ENCODE assay signal across 10 mouse cellular contexts in the genomic region with DNA sequence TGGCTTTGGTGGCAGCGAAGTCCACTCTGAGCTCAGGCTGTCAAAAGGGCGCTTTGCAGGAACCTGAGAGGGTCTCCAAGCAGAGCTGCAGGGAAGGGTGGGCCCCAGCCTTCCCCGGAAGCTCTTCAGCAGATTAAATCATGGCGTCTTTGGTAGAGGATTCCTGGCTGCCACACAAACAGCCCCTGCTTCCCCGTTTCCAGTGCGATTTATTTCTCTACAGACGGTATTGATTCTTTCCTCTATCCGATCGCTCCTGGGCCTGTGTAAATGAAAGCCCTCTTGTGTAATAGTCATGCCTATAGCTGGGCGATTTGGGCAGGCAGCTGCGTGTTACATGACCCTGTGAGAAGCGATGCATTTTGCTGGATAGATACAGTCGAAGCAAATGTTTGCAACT.
A peak's percentile ranks its signal among the peaks of the same experiment; 100 is the strongest.
DNase-seq lines count a peak whose midpoint lies in the region; ATAC-seq and TF ChIP-seq lines count a peak whose summit lies in the region.
"Had no signal": no experiment of that assay in that cellular context is flagged by ENCODE, and none has a peak within 500 bp of the region (broad histone marks: within the 10 kb centered on the region; RNA-seq: fewer than 3 reads in every experiment).

No protein-coding gene starts in this region.

- no peaks in the 10 kb centered on the region; the same call in 1 of the 2 replicates for H3K9me3 ChIP-seq in heart, embryonic 11.5 days (replicated peaks; ENCODE audit: control insufficient read depth, low read length)
- no peaks in the 10 kb centered on the region for H3K9me3 ChIP-seq in limb, embryonic 14.5 days (ENCODE audit: control insufficient read depth, low read length)
- no peaks in the 10 kb centered on the region for H3K9me3 ChIP-seq in stomach, embryonic 14.5 days (ENCODE audit: control insufficient read depth, low read depth, low read length)
- H3K9me3 ChIP-seq: megakaryocyte, embryonic 14.5 days had no signal

- no peak for TF ChIP-seq EP300 in heart, adult 2 months (IDR thresholded peaks at IDR 0.05; ENCODE audit: insufficient read depth, low read depth, low read length)

- H3K4me1 ChIP-seq in heart, embryonic 11.5 days (ENCODE audit: control insufficient read depth, insufficient read depth, low read length): peaks cover 6% of the 10 kb centered on the region; the same call in 1 of the 2 replicates
- H3K4me1 ChIP-seq in heart, adult 2 months (ENCODE audit: control insufficient read depth, insufficient read depth, low read length): peaks cover 1% of the 10 kb centered on the region; the same call in 1 of the 2 replicates
- no peaks in the 10 kb centered on the region for H3K4me1 ChIP-seq in limb, embryonic 14.5 days (ENCODE audit: control insufficient read depth, insufficient read depth, low read length)
- H3K4me1 ChIP-seq in stomach, embryonic 14.5 days (ENCODE audit: control insufficient read depth, insufficient read depth, low read length): peaks cover 5% of the 10 kb centered on the region; the same call in 1 of the 2 replicates

- H3K36me3 ChIP-seq in heart, embryonic 11.5 days (ENCODE audit: control insufficient read depth, insufficient read depth, low read length): no peaks in the 10 kb centered on the region
- H3K36me3 ChIP-seq in heart, adult 2 months (ENCODE audit: control insufficient read depth, insufficient read depth, low read length): no peaks in the 10 kb centered on the region
- H3K36me3 ChIP-seq in limb, embryonic 14.5 days (ENCODE audit: control insufficient read depth, insufficient read depth, low read length): no peaks in the 10 kb centered on the region
- H3K36me3 ChIP-seq in stomach, embryonic 14.5 days (ENCODE audit: control insufficient read depth, insufficient read depth, low read length): no peaks in the 10 kb centered on the region

- H3K4me3 ChIP-seq in heart, embryonic 11.5 days (ENCODE audit: low read depth, low read length): no peak overlapping the region
- H3K4me3 ChIP-seq in heart, adult 2 months: no peak overlapping the region
- no peak overlapping the region for H3K4me3 ChIP-seq in limb, embryonic 14.5 days (replicated peaks; ENCODE audit: low read length)
- no peak overlapping the region for H3K4me3 ChIP-seq in stomach, embryonic 14.5 days (ENCODE audit: low read depth, low read length)

- no peak for TF ChIP-seq POLR2A in heart, adult 2 months (IDR thresholded peaks at IDR 0.05; ENCODE audit: insufficient read depth, low read depth, low read length)
- TF ChIP-seq POLR2A in limb, embryonic 14.5 days (IDR thresholded peaks at IDR 0.05; ENCODE audit: borderline replicate concordance, extremely low read depth, insufficient read depth, insufficient read length): no peak

- H3K4me2 ChIP-seq in heart, embryonic 11.5 days: peak overlapping the region; percentile 64
- peak overlapping the region; percentile 53; the same call in 1 of the 2 replicates for H3K4me2 ChIP-seq in limb, embryonic 14.5 days (replicated peaks; ENCODE audit: low read depth, low read length, severe bottlenecking)
- peak overlapping the region; percentile 45; the same call in 1 of the 2 replicates for H3K4me2 ChIP-seq in stomach, embryonic 14.5 days (replicated peaks; ENCODE audit: low read depth, low read length)

- no peaks in the 10 kb centered on the region for H3K79me2 ChIP-seq in heart, adult 2 months (replicated peaks; ENCODE audit: control insufficient read depth, insufficient read depth, low read length)

- intact Hi-C loops in heart, adult 2 months (cut with DNase I): loop anchor here (10.0 kb wide), 3 partner anchors 198 to 508 kb away; no protein-coding TSS in a partner anchor

- DNase-seq in heart, adult 2 months: no peak
- peak; percentile 19 to 22 for DNase-seq in right cerebral cortex, postnatal 10 days (ENCODE audit: low spot score in 2 of 2)
- no peak for DNase-seq in right cerebral cortex, adult 2 months (ENCODE audit: low spot score in 2 of 2)
- DNase-seq in limb, embryonic 14.5 days (ENCODE audit: low spot score): no peak
- DNase-seq in adrenal gland, postnatal 10 days: no peak
- DNase-seq in ovary, postnatal 14 days (ENCODE audit: low spot score): no peak
- DNase-seq: kidney, adult 11 months had no signal

- no peak for ATAC-seq in heart, embryonic 11.5 days (replicated peaks; ENCODE audit: insufficient number of reproducible peaks, low FRiP score, low TSS enrichment)
- no peak for ATAC-seq in limb, embryonic 14.5 days (ENCODE audit: low FRiP score, low read depth)
- ATAC-seq in stomach, embryonic 14.5 days (ENCODE audit: insufficient number of reproducible peaks, insufficient read depth, low FRiP score, low read depth): no peak

- 67% methylated on average over 13 of the region's 13 CpGs for WGBS in heart, embryonic 11.5 days (ENCODE audit: insufficient replicate concordance)
- WGBS in heart, adult 2 months: 77% methylated on average over 13 of the region's 13 CpGs
- WGBS in limb, embryonic 14.5 days: 57% methylated on average over 13 of the region's 13 CpGs
- WGBS in stomach, embryonic 14.5 days: 59% methylated on average over 13 of the region's 13 CpGs

- H3K27ac ChIP-seq in heart, embryonic 11.5 days (ENCODE audit: low read depth, low read length): no peak overlapping the region
- no peak overlapping the region for H3K27ac ChIP-seq in heart, adult 2 months
- H3K27ac ChIP-seq in limb, embryonic 14.5 days (replicated peaks; ENCODE audit: low read depth, low read length): no peak overlapping the region
- no peak overlapping the region for H3K27ac ChIP-seq in stomach, embryonic 14.5 days (ENCODE audit: low read length)

- H3K9ac ChIP-seq in heart, embryonic 11.5 days (ENCODE audit: low read depth, low read length): no peak overlapping the region
- H3K9ac ChIP-seq in heart, adult 2 months (ENCODE audit: low read depth, low read length): no peak overlapping the region
- no peak overlapping the region for H3K9ac ChIP-seq in limb, embryonic 14.5 days (ENCODE audit: low read depth, low read length, severe bottlenecking)
- no peak overlapping the region; the same call in 1 of the 2 replicates for H3K9ac ChIP-seq in stomach, embryonic 14.5 days (replicated peaks; ENCODE audit: low read depth, low read length)

- no peaks in the 10 kb centered on the region for H3K27me3 ChIP-seq in heart, embryonic 11.5 days (ENCODE audit: control insufficient read depth, insufficient read depth, low read length)
- no peaks in the 10 kb centered on the region for H3K27me3 ChIP-seq in heart, adult 2 months (ENCODE audit: control insufficient read depth, insufficient read depth, low read length)
- H3K27me3 ChIP-seq in limb, embryonic 14.5 days (ENCODE audit: control insufficient read depth, insufficient read depth, low read length): no peaks in the 10 kb centered on the region
- no peaks in the 10 kb centered on the region for H3K27me3 ChIP-seq in stomach, embryonic 14.5 days (ENCODE audit: control insufficient read depth, insufficient read depth, low read length)

- TF ChIP-seq CTCF in heart, adult 2 months (IDR thresholded peaks at IDR 0.05): no peak

Comparison
In these comparisons a context has a peak if more than half of its experiments do, and no peak if none do; other contexts are left out.
1. DNase-seq: peak in right cerebral cortex, postnatal 10 days (2 of 2); none in heart, adult 2 months (0 of 2), right cerebral cortex, adult 2 months (0 of 2), limb, embryonic 14.5 days (single experiment), adrenal gland, postnatal 10 days (single experiment) and ovary, postnatal 14 days (single experiment).
2. Peak in every context shown above with its lines, with median percentiles within 50 percentile points of each other: H3K4me2 ChIP-seq.